Mouse (Mus musculus): ENCODE results near the gene Diras2. TPM values are rescaled to one million over a fixed set of nuclear protein-coding genes. Genes with fewer than 3 reads are reported as not detected.

Diras2 gene
- 0.05 TPM in 2 replicates for polyA plus RNA-seq (2014; fragmentation: Nextera tagmentation; extraction: Ambion mirVana)

DNA sequence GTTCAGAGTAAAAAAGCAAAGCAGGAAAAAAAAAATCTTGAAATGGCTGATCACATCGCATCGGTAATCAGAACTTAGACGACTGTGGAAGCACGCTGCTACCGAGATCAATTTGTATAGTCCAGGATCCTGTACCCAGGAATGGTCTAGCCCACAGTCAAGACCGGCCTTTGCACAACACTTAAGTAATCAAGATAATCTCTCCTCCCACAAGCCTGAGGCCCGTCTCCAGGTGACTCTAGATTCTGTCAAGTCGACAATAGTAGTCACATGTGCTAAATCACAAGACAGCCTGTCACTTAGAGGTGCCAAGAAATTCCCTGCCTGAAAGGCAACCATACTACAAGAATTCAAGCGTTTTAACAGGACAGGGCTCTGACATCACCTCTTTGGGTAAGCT is at the start of gene Diras2:
Gene Diras2, minus strand, starts transcription at position 159 of the 400 bp plus-strand sequence.
- H3K4me2 ChIP-seq (ENCODE audit: low read depth, low read length, severe bottlenecking) = peak within 1 kb of the TSS; percentile 87
- H3K27ac ChIP-seq (ENCODE audit: low read depth, low read length) = no peak within 1 kb of the TSS
- H3K4me1 ChIP-seq (replicated peaks; ENCODE audit: control insufficient read depth, insufficient read depth, low read length) = no peaks in the 10 kb centered on the region; the same call in 1 of the 2 replicates
- H3K36me3 ChIP-seq (ENCODE audit: control insufficient read depth, insufficient read depth, low read length) = no peaks in the 10 kb centered on the region
- WGBS = 55% methylated on average over 9 of the region's 9 CpGs
- ATAC-seq (replicated peaks; ENCODE audit: low FRiP score) (no peak), DNase-seq (ENCODE audit: low spot score) (no peak)
- peak within 1 kb of the TSS; percentile 31 for H3K4me3 ChIP-seq (ENCODE audit: low read depth, low read length)
- H3K9me3 ChIP-seq (ENCODE audit: control insufficient read depth, low read length) = peaks cover 4% of the 10 kb centered on the region; the same call in 1 of the 2 replicates
- peaks cover 12% of the 10 kb centered on the region for H3K27me3 ChIP-seq (ENCODE audit: control insufficient read depth, insufficient read depth, low read length)
- H3K9ac ChIP-seq (ENCODE audit: low read length) = peak within 1 kb of the TSS; percentile 30

DNA sequence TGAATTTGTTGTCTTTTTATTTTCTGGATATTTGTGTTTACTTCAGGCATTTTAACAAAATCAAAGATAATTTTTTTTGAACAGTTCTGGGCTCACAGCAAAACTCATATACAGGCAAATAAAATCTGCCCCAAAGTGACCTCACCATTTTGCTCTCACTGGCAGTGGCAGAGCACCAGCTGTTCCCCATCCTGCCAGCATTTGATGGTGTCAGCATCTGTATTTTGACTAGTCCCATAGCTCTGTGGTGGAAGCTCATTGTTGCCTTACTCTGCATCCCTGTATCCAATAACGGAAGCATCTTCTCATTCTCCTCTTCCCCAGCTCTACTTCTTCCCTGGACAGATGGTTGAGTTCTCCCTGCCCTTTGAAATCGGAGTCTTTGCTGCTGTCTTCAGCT is 47.7 kb upstream of the Diras2 start:
- Histone ChIP-seq H3K9ac (ENCODE audit: low read length) (no peak overlapping the region), H3K27me3 (ENCODE audit: control insufficient read depth, insufficient read depth, low read length) (peaks cover 9% of the 10 kb centered on the region), H3K9me3 (ENCODE audit: control insufficient read depth, low read length) (no peaks in the 10 kb centered on the region), H3K4me3 (ENCODE audit: low read depth, low read length) (no peak overlapping the region), H3K36me3 (ENCODE audit: control insufficient read depth, insufficient read depth, low read length) (no peaks in the 10 kb centered on the region), H3K27ac (ENCODE audit: low read depth, low read length) (no peak overlapping the region), H3K4me1 (replicated peaks; ENCODE audit: control insufficient read depth, insufficient read depth, low read length) (no peaks in the 10 kb centered on the region), H3K4me2 (ENCODE audit: low read depth, low read length, severe bottlenecking) (no peak overlapping the region)
- DNase-seq (ENCODE audit: low spot score) (no peak), ATAC-seq (replicated peaks; ENCODE audit: low FRiP score) (no peak)
- WGBS = 75% methylated on average over 2 of the region's 2 CpGs

DNA sequence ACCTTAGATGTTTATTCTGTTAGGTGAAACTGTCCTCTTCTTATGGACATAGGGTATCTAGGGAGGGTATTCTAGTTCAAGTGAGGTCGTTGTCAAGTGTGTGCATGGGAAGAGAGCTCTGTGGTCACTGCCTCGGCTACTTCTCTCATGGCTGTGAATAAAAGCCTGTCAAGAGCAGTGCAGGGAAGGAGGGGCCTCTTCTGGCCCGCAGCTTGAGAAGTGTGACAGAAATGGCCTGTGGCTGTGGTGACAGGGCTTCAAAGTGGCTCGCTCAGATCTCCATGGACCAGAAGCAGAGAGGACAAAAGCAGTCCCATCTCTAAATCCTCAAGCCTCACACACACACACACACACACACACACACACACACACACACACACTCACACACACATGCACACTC is 46.9 kb upstream of the Diras2 start:
- H3K9ac ChIP-seq (ENCODE audit: low read length) = no peak overlapping the region
- no peak overlapping the region for H3K4me3 ChIP-seq (ENCODE audit: low read depth, low read length)
- H3K36me3 ChIP-seq (ENCODE audit: control insufficient read depth, insufficient read depth, low read length) = no peaks in the 10 kb centered on the region
- H3K4me2 ChIP-seq (ENCODE audit: low read depth, low read length, severe bottlenecking) = no peak overlapping the region
- ATAC-seq (replicated peaks; ENCODE audit: low FRiP score) (no peak), DNase-seq (ENCODE audit: low spot score) (no peak)
- peaks cover 7% of the 10 kb centered on the region for H3K27me3 ChIP-seq (ENCODE audit: control insufficient read depth, insufficient read depth, low read length)
- no peaks in the 10 kb centered on the region for H3K4me1 ChIP-seq (replicated peaks; ENCODE audit: control insufficient read depth, insufficient read depth, low read length)
- no peaks in the 10 kb centered on the region for H3K9me3 ChIP-seq (ENCODE audit: control insufficient read depth, low read length)
- H3K27ac ChIP-seq (ENCODE audit: low read depth, low read length) = no peak overlapping the region
- 56% methylated on average over 4 of the region's 4 CpGs for WGBS

DNA sequence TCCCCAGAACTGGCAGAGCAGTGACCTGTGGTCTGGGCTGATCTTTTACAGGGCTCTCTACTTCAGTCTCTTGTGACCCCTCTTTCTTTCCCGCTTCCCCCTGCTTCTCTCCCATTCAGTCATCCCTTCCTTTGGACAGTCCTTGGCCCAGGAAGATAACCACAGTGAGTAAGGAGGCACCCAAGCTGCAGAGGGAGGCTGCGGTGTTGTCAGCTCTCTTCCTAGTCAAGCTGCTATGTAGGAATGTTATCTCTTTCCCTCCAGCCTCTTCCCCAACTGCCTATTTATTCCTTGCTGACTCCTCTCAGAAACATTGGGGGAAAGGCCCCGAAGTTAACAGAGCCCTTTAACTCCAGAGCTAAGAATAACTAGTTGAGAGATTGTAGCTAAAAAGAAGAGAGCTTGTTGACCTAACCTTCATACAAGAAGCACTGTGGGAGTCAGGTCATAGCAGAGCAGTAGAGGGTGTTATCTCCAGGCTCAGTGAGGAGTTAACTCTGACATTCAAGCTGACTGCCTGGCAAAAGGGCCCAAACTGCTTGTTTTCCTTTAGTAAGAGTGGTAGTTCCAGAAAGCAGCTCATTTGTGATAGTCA is 46.3 kb upstream of the Diras2 start:
- no peaks in the 10 kb centered on the region for H3K9me3 ChIP-seq (ENCODE audit: control insufficient read depth, low read length)
- H3K4me2 ChIP-seq (ENCODE audit: low read depth, low read length, severe bottlenecking) = no peak overlapping the region
- ATAC-seq (replicated peaks; ENCODE audit: low FRiP score) (no peak), DNase-seq (ENCODE audit: low spot score) (no peak)
- H3K27me3 ChIP-seq (ENCODE audit: control insufficient read depth, insufficient read depth, low read length) = peaks cover 2% of the 10 kb centered on the region
- H3K36me3 ChIP-seq (ENCODE audit: control insufficient read depth, insufficient read depth, low read length) = no peaks in the 10 kb centered on the region
- no peaks in the 10 kb centered on the region for H3K4me1 ChIP-seq (replicated peaks; ENCODE audit: control insufficient read depth, insufficient read depth, low read length)
- no peak overlapping the region for H3K27ac ChIP-seq (ENCODE audit: low read depth, low read length)
- H3K4me3 ChIP-seq (ENCODE audit: low read depth, low read length) = no peak overlapping the region
- no peak overlapping the region for H3K9ac ChIP-seq (ENCODE audit: low read length)
- whole genome bisulfite sequencing = 79% methylated on average over 3 of the region's 3 CpGs

DNA sequence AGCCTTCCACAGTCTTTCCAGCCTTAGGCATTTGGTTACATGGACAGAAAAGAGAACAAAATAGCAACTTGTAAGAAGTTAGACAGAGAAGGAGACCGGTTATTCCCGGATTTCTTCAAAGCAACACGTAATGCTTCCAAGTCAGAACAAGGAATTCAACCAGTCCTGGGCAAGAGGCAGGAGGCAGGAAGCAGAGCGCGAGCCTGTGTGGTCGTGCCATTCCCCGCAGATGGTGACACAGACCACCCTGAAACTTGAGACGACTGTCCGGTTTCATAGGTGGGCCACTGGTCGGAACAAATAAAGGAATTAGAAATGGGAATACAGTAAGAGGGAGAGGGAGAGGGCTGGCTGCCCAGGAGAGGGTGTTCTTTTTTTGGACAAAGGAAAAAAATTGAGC is 45.8 kb upstream of the Diras2 start:
- H3K4me3 ChIP-seq (ENCODE audit: low read depth, low read length) = no peak overlapping the region
- no peaks in the 10 kb centered on the region for H3K9me3 ChIP-seq (ENCODE audit: control insufficient read depth, low read length)
- H3K27me3 ChIP-seq (ENCODE audit: control insufficient read depth, insufficient read depth, low read length) = no peaks in the 10 kb centered on the region; the same call in 1 of the 2 replicates
- H3K4me1 ChIP-seq (replicated peaks; ENCODE audit: control insufficient read depth, insufficient read depth, low read length) = no peaks in the 10 kb centered on the region
- 68% methylated on average over 10 of the region's 10 CpGs for WGBS
- H3K9ac ChIP-seq (ENCODE audit: low read length) = no peak overlapping the region
- H3K36me3 ChIP-seq (ENCODE audit: control insufficient read depth, insufficient read depth, low read length) = no peaks in the 10 kb centered on the region
- H3K4me2 ChIP-seq (ENCODE audit: low read depth, low read length, severe bottlenecking) = no peak overlapping the region
- ATAC-seq (replicated peaks; ENCODE audit: low FRiP score) (no peak), DNase-seq (ENCODE audit: low spot score) (no peak)
- no peak overlapping the region for H3K27ac ChIP-seq (ENCODE audit: low read depth, low read length)

DNA sequence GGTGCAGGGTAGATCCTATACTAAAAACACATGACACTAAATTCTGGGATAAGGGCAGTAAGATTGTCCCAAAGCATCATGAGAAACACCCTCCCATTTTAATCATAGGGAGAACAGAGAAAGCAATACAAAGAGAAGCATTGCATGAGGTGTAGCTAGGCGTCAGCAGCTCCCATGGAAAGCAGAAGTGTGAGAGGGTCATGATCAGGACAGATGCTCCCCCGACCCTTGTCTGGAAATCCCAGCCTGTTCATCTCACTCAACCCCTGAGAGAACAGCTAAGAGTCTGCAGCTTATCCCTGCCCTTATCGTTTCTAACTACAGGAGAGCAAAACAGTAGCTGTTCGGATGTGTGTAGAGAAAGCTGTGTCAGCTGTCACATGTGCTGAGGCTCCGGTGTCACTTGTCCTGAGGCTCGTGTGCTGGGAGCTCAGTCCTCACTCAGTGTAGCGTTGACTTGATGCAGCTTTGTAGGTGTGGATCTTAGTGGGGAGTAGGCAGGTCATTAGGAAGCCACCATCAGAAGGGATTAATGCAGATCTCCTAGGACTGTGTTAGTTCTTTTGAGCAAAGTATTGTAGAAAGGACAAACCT is 45.0 kb upstream of the Diras2 start:
- H3K4me3 ChIP-seq (ENCODE audit: low read depth, low read length) = no peak overlapping the region
- H3K9ac ChIP-seq (ENCODE audit: low read length) = no peak overlapping the region
- H3K4me1 ChIP-seq (replicated peaks; ENCODE audit: control insufficient read depth, insufficient read depth, low read length) = no peaks in the 10 kb centered on the region
- no peak for DNase-seq (ENCODE audit: low spot score)
- no peak overlapping the region for H3K27ac ChIP-seq (ENCODE audit: low read depth, low read length)
- H3K9me3 ChIP-seq (ENCODE audit: control insufficient read depth, low read length) = no peaks in the 10 kb centered on the region
- H3K4me2 ChIP-seq (ENCODE audit: low read depth, low read length, severe bottlenecking) = no peak overlapping the region
- H3K36me3 ChIP-seq (ENCODE audit: control insufficient read depth, insufficient read depth, low read length) = no peaks in the 10 kb centered on the region
- H3K27me3 ChIP-seq (ENCODE audit: control insufficient read depth, insufficient read depth, low read length) = no peaks in the 10 kb centered on the region
- 67% methylated on average over 7 of the region's 7 CpGs for WGBS
- ATAC-seq (replicated peaks; ENCODE audit: low FRiP score) = no peak

DNA sequence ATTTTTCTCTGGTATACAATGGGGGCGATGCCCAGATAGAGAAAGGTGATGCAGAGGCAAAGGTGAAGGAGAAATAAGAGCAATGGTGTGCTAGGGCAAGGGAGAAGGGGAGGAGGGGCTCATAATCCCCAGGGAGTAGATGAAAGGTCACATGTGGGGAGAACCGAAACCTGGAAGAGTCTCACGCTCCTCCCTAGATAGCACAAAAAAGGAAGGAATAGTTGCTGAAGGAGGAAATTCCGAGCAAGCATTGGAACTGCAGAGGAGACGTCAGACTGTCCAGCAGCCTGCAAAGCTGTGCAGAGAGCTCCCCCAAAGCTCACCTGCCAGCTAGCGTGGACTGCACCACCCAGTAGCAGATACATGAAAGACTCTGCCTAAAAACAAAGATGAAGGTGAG is 44.4 kb upstream of the Diras2 start:
- 79% methylated on average over 6 of the region's 6 CpGs for WGBS
- no peak overlapping the region for H3K4me2 ChIP-seq (ENCODE audit: low read depth, low read length, severe bottlenecking)
- no peaks in the 10 kb centered on the region for H3K4me1 ChIP-seq (replicated peaks; ENCODE audit: control insufficient read depth, insufficient read depth, low read length)
- no peak overlapping the region for H3K27ac ChIP-seq (ENCODE audit: low read depth, low read length)
- no peaks in the 10 kb centered on the region for H3K27me3 ChIP-seq (ENCODE audit: control insufficient read depth, insufficient read depth, low read length)
- H3K36me3 ChIP-seq (ENCODE audit: control insufficient read depth, insufficient read depth, low read length) = no peaks in the 10 kb centered on the region
- H3K4me3 ChIP-seq (ENCODE audit: low read depth, low read length) = no peak overlapping the region
- no peak overlapping the region for H3K9ac ChIP-seq (ENCODE audit: low read length)
- ATAC-seq (replicated peaks; ENCODE audit: low FRiP score) = no peak
- no peak for DNase-seq (ENCODE audit: low spot score)
- H3K9me3 ChIP-seq (ENCODE audit: control insufficient read depth, low read length) = no peaks in the 10 kb centered on the region

DNA sequence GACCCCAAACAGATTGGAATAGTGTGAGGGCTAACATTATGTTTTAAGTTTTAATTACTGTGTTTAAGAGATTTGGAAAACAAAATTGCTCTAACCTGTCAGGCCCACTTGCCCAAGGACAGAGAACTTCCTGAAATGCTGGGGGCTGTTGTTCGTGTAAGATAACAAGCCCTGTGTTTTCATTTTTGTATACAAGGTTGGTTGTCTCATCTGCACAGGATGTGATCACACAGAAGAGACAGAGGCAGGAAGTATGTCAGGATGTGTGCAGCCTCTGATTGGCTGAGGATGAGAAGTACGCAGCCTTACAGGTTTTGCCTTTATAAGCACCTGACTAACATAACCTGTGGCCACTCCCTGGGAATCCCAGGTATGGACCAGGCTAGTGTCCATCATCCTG is 43.2 kb upstream of the Diras2 start:
- 90% methylated on average over 2 of the region's 2 CpGs for WGBS
- ATAC-seq (replicated peaks; ENCODE audit: low FRiP score) (no peak), DNase-seq (ENCODE audit: low spot score) (no peak)
- Histone ChIP-seq H3K36me3 (ENCODE audit: control insufficient read depth, insufficient read depth, low read length) (no peaks in the 10 kb centered on the region), H3K4me3 (ENCODE audit: low read depth, low read length) (no peak overlapping the region), H3K9ac (ENCODE audit: low read length) (no peak overlapping the region), H3K9me3 (ENCODE audit: control insufficient read depth, low read length) (no peaks in the 10 kb centered on the region), H3K4me1 (replicated peaks; ENCODE audit: control insufficient read depth, insufficient read depth, low read length) (no peaks in the 10 kb centered on the region), H3K27ac (ENCODE audit: low read depth, low read length) (no peak overlapping the region), H3K27me3 (ENCODE audit: control insufficient read depth, insufficient read depth, low read length) (no peaks in the 10 kb centered on the region), H3K4me2 (ENCODE audit: low read depth, low read length, severe bottlenecking) (no peak overlapping the region)
